Mouse (Mus musculus): ENCODE results near the gene Aldh3b2. TPM values are rescaled to one million over a fixed set of nuclear protein-coding genes. Genes with fewer than 3 reads are reported as not detected.

The Aldh3b2 gene
- polyA plus RNA-seq, 1 experiment = 0.11 TPM

DNA sequence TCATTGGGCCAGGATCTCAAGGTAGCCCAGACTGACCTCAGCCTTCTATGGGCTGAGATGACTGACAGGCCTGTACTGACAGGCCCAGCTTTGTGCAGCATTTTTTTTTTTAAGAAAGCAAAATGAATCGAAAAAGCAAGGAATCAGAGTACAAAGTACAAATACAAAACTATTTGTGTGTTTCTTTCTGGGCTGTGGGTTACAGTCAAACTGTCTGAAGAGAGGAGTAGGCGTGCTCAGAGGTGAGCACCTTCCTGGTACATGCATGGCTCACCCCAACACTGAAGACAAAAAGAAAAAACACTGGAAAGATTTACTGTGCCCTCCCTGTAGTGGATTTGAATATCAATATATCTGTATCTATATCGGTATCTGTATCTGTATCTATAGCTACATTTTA lies 24.3 kb upstream of the Aldh3b2 start:
- Histone ChIP-seq H3K79me2 (ENCODE audit: control insufficient read depth, insufficient read depth) (no peaks in the 10 kb centered on the region), H3K4me3 (no peak overlapping the region), H3K36me3 (ENCODE audit: control insufficient read depth, insufficient read depth) (no peaks in the 10 kb centered on the region), H3K4me2 (ENCODE audit: low read depth) (no peak overlapping the region), H3K27me3 (ENCODE audit: control insufficient read depth, insufficient read depth, insufficient read length) (no peaks in the 10 kb centered on the region), H3ac (ENCODE audit: control insufficient read depth, insufficient read length) (no peak overlapping the region)
- TF ChIP-seq MAX (IDR thresholded peaks at IDR 0.05; ENCODE audit: low read depth) = no peak
- TF ChIP-seq TCF12 (IDR thresholded peaks at IDR 0.05; ENCODE audit: insufficient read depth, poor library complexity, severe bottlenecking) = no peak
- no peak for TF ChIP-seq POLR2AphosphoS2 (IDR thresholded peaks at IDR 0.05; ENCODE audit: insufficient read length, low read depth)
- no peak for TF ChIP-seq SRF (IDR thresholded peaks at IDR 0.05; ENCODE audit: control insufficient read depth, insufficient read length, low read depth)
- TF ChIP-seq TCF3 (IDR thresholded peaks at IDR 0.05; ENCODE audit: insufficient read length, low read depth) = no peak
- no peak for TF ChIP-seq E2F4 (IDR thresholded peaks at IDR 0.05; ENCODE audit: insufficient read depth)
- TF ChIP-seq USF1 (IDR thresholded peaks at IDR 0.05; ENCODE audit: low read depth) = no peak
- TF ChIP-seq MYOG (IDR thresholded peaks at IDR 0.05; ENCODE audit: control insufficient read depth in 1 of 3, insufficient read depth in 1 of 3, insufficient read length in 2 of 3, low read depth in 2 of 3) = no peak
- no peak for TF ChIP-seq POLR2A (IDR thresholded peaks at IDR 0.05; ENCODE audit: insufficient read length, low read depth)
- no peak for TF ChIP-seq MYOD1 (IDR thresholded peaks at IDR 0.05; ENCODE audit: control insufficient read depth in 1 of 3, insufficient read length in 2 of 3, low read depth in 2 of 3)
- TF ChIP-seq CEBPB (IDR thresholded peaks at IDR 0.05; ENCODE audit: insufficient read depth, poor library complexity, severe bottlenecking) = no peak
- no peak for TF ChIP-seq REST (IDR thresholded peaks at IDR 0.05; ENCODE audit: insufficient read depth, insufficient read length)

DNA sequence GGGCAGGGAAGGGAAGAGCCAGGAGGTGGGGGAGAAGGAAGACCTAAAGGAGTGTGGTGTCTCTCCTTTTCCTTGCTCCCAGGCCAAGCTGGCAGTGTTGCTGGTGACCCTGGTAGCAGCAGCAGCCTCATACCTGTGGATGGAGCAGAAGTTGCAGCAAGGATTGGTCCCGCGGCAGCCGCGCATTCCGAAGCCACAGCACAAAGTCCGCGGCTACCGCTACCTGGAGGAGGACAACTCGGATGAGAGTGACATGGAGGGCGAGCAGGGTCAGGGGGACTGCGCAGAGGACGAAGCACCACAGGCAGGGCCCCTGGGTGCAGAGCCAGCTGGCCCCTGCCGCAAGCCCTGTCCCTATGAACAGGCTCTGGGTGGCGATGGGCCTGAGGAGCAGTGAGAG lies 23.6 kb upstream of the Aldh3b2 start:
- H3K27me3 ChIP-seq (ENCODE audit: control insufficient read depth, insufficient read depth, insufficient read length) = no peaks in the 10 kb centered on the region
- no peak overlapping the region for H3K4me3 ChIP-seq
- no peaks in the 10 kb centered on the region for H3K36me3 ChIP-seq (ENCODE audit: control insufficient read depth, insufficient read depth)
- no peaks in the 10 kb centered on the region for H3K79me2 ChIP-seq (ENCODE audit: control insufficient read depth, insufficient read depth)
- no peak overlapping the region for H3K4me2 ChIP-seq (ENCODE audit: low read depth)
- TF ChIP-seq POLR2A (IDR thresholded peaks at IDR 0.05; ENCODE audit: insufficient read length, low read depth) = no peak
- TF ChIP-seq POLR2AphosphoS2 (IDR thresholded peaks at IDR 0.05; ENCODE audit: insufficient read length, low read depth) = no peak
- no peak for TF ChIP-seq CEBPB (IDR thresholded peaks at IDR 0.05; ENCODE audit: insufficient read depth, poor library complexity, severe bottlenecking)
- TF ChIP-seq TCF12 (IDR thresholded peaks at IDR 0.05; ENCODE audit: insufficient read depth, poor library complexity, severe bottlenecking) = no peak
- no peak for TF ChIP-seq E2F4 (IDR thresholded peaks at IDR 0.05; ENCODE audit: insufficient read depth)
- TF ChIP-seq MYOG (IDR thresholded peaks at IDR 0.05; ENCODE audit: control insufficient read depth in 1 of 3, insufficient read depth in 1 of 3, insufficient read length in 2 of 3, low read depth in 2 of 3) = no peak
- TF ChIP-seq USF1 (IDR thresholded peaks at IDR 0.05; ENCODE audit: low read depth) = no peak
- no peak for TF ChIP-seq SRF (IDR thresholded peaks at IDR 0.05; ENCODE audit: control insufficient read depth, insufficient read length, low read depth)
- TF ChIP-seq TCF3 (IDR thresholded peaks at IDR 0.05; ENCODE audit: insufficient read length, low read depth) = no peak
- no peak for TF ChIP-seq MYOD1 (IDR thresholded peaks at IDR 0.05; ENCODE audit: control insufficient read depth in 1 of 3, insufficient read length in 2 of 3, low read depth in 2 of 3)
- TF ChIP-seq REST (IDR thresholded peaks at IDR 0.05; ENCODE audit: insufficient read depth, insufficient read length) = no peak
- TF ChIP-seq MAX (IDR thresholded peaks at IDR 0.05; ENCODE audit: low read depth) = no peak
- no peak overlapping the region for H3ac ChIP-seq (ENCODE audit: control insufficient read depth, insufficient read length)

DNA sequence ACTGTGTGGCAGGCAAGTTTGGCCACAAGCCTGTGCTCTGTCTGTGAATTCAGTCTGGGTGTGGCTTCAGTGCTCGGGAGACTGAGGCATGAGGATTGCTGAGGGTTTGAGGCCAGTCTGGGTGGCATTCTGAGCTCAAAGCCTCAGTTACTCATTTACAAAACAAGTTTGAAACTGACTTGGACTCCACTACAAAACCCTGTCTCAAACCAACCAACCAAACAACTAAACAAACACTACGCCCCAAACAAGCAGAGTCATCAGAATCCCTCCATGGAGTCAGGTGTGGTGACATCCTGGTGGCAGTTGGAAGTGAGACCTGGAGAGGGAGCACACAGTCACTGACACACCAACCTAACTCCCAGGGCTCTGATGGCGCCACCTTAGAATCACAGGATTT lies 21.8 kb upstream of the Aldh3b2 start:
- no peaks in the 10 kb centered on the region for H3K27me3 ChIP-seq (ENCODE audit: control insufficient read depth, insufficient read depth, insufficient read length)
- H3ac ChIP-seq (ENCODE audit: control insufficient read depth, insufficient read length) = no peak overlapping the region
- no peak for TF ChIP-seq MYOD1 (IDR thresholded peaks at IDR 0.05; ENCODE audit: control insufficient read depth in 1 of 3, insufficient read length in 2 of 3, low read depth in 2 of 3)
- no peak for TF ChIP-seq POLR2A (IDR thresholded peaks at IDR 0.05; ENCODE audit: insufficient read length, low read depth)
- no peak for TF ChIP-seq TCF3 (IDR thresholded peaks at IDR 0.05; ENCODE audit: insufficient read length, low read depth)
- no peak for TF ChIP-seq E2F4 (IDR thresholded peaks at IDR 0.05; ENCODE audit: insufficient read depth)
- no peak for TF ChIP-seq CEBPB (IDR thresholded peaks at IDR 0.05; ENCODE audit: insufficient read depth, poor library complexity, severe bottlenecking)
- TF ChIP-seq POLR2AphosphoS2 (IDR thresholded peaks at IDR 0.05; ENCODE audit: insufficient read length, low read depth) = no peak
- TF ChIP-seq MYOG (IDR thresholded peaks at IDR 0.05; ENCODE audit: control insufficient read depth in 1 of 3, insufficient read depth in 1 of 3, insufficient read length in 2 of 3, low read depth in 2 of 3) = no peak
- TF ChIP-seq MAX (IDR thresholded peaks at IDR 0.05; ENCODE audit: low read depth) = no peak
- TF ChIP-seq SRF (IDR thresholded peaks at IDR 0.05; ENCODE audit: control insufficient read depth, insufficient read length, low read depth) = no peak
- no peak overlapping the region for H3K4me3 ChIP-seq
- H3K79me2 ChIP-seq (ENCODE audit: control insufficient read depth, insufficient read depth) = no peaks in the 10 kb centered on the region
- no peaks in the 10 kb centered on the region for H3K36me3 ChIP-seq (ENCODE audit: control insufficient read depth, insufficient read depth)
- H3K4me2 ChIP-seq (ENCODE audit: low read depth) = no peak overlapping the region

DNA sequence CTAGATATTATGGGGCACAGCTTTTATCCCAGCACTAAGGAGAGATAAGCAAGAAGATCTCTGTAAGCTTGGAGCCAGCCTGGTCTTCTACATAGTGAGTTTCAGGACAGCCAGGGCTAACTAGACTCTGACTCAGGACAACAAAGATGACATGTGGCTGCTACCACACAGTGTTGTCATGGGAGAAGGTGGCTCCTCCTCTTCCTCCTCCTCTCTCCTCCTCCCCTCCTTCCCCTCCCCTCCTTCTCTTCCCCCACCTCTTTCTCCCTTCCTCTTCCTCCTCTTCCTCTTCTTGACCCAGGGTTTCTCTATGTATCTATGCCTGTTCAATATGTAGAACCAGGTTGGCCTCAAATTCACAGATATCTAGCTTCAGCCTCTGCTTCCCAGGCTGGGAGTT lies 20.7 kb upstream of the Aldh3b2 start:
- Histone ChIP-seq H3K4me3 (no peak overlapping the region), H3K27me3 (ENCODE audit: control insufficient read depth, insufficient read depth, insufficient read length) (no peaks in the 10 kb centered on the region), H3K36me3 (ENCODE audit: control insufficient read depth, insufficient read depth) (no peaks in the 10 kb centered on the region), H3K79me2 (ENCODE audit: control insufficient read depth, insufficient read depth) (no peaks in the 10 kb centered on the region), H3K4me2 (ENCODE audit: low read depth) (no peak overlapping the region), H3ac (ENCODE audit: control insufficient read depth, insufficient read length) (no peak overlapping the region)
- no peak for TF ChIP-seq CEBPB (IDR thresholded peaks at IDR 0.05; ENCODE audit: insufficient read depth, poor library complexity, severe bottlenecking)
- TF ChIP-seq TCF12 (IDR thresholded peaks at IDR 0.05; ENCODE audit: insufficient read depth, poor library complexity, severe bottlenecking) = no peak
- TF ChIP-seq POLR2AphosphoS2 (IDR thresholded peaks at IDR 0.05; ENCODE audit: insufficient read length, low read depth) = no peak
- TF ChIP-seq MYOD1 (IDR thresholded peaks at IDR 0.05; ENCODE audit: control insufficient read depth in 1 of 3, insufficient read length in 2 of 3, low read depth in 2 of 3) = no peak
- no peak for TF ChIP-seq TCF3 (IDR thresholded peaks at IDR 0.05; ENCODE audit: insufficient read length, low read depth)
- TF ChIP-seq SRF (IDR thresholded peaks at IDR 0.05; ENCODE audit: control insufficient read depth, insufficient read length, low read depth) = no peak
- no peak for TF ChIP-seq MYOG (IDR thresholded peaks at IDR 0.05; ENCODE audit: control insufficient read depth in 1 of 3, insufficient read depth in 1 of 3, insufficient read length in 2 of 3, low read depth in 2 of 3)
- TF ChIP-seq MAX (IDR thresholded peaks at IDR 0.05; ENCODE audit: low read depth) = no peak

DNA sequence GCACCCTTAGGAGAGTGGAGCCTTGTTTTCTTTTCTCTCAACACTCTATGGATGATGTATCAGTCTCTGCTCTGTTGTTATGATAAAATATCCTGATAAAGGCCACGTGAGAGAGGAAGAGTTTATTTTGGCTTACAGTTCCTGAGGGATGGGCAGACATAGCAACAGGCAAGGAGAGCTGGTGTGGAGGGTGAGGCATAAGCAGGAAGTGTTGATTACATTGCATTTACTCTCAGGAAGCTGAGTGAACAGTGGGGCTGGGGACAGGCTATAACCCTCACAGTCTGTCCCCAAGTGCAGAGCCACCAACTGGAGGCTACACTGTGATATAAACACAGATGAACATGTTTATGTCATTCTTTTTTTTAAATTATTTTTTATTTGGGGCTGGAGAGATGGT lies 20.0 kb upstream of the Aldh3b2 start:
- Histone ChIP-seq H3K27me3 (ENCODE audit: control insufficient read depth, insufficient read depth, insufficient read length) (no peaks in the 10 kb centered on the region), H3K79me2 (ENCODE audit: control insufficient read depth, insufficient read depth) (no peaks in the 10 kb centered on the region), H3K4me2 (ENCODE audit: low read depth) (no peak overlapping the region), H3ac (ENCODE audit: control insufficient read depth, insufficient read length) (no peak overlapping the region), H3K4me3 (no peak overlapping the region), H3K36me3 (ENCODE audit: control insufficient read depth, insufficient read depth) (no peaks in the 10 kb centered on the region)
- no peak for TF ChIP-seq REST (IDR thresholded peaks at IDR 0.05; ENCODE audit: insufficient read depth, insufficient read length)
- no peak for TF ChIP-seq CEBPB (IDR thresholded peaks at IDR 0.05; ENCODE audit: insufficient read depth, poor library complexity, severe bottlenecking)
- no peak for TF ChIP-seq MAX (IDR thresholded peaks at IDR 0.05; ENCODE audit: low read depth)
- TF ChIP-seq USF1 (IDR thresholded peaks at IDR 0.05; ENCODE audit: low read depth) = no peak
- no peak for TF ChIP-seq TCF3 (IDR thresholded peaks at IDR 0.05; ENCODE audit: insufficient read length, low read depth)
- TF ChIP-seq POLR2AphosphoS2 (IDR thresholded peaks at IDR 0.05; ENCODE audit: insufficient read length, low read depth) = no peak
- no peak for TF ChIP-seq E2F4 (IDR thresholded peaks at IDR 0.05; ENCODE audit: insufficient read depth)
- TF ChIP-seq POLR2A (IDR thresholded peaks at IDR 0.05; ENCODE audit: insufficient read length, low read depth) = no peak
- TF ChIP-seq MYOD1 (IDR thresholded peaks at IDR 0.05; ENCODE audit: control insufficient read depth in 1 of 3, insufficient read length in 2 of 3, low read depth in 2 of 3) = no peak
- TF ChIP-seq TCF12 (IDR thresholded peaks at IDR 0.05; ENCODE audit: insufficient read depth, poor library complexity, severe bottlenecking) = no peak
- no peak for TF ChIP-seq MYOG (IDR thresholded peaks at IDR 0.05; ENCODE audit: control insufficient read depth in 1 of 3, insufficient read depth in 1 of 3, insufficient read length in 2 of 3, low read depth in 2 of 3)
- no peak for TF ChIP-seq SRF (IDR thresholded peaks at IDR 0.05; ENCODE audit: control insufficient read depth, insufficient read length, low read depth)

Measured in myocyte (in vitro differentiated cells).